Mouse (Mus musculus): ENCODE results near the gene Qpctl. TPM values are rescaled to one million over a fixed set of nuclear protein-coding genes. Genes with fewer than 3 reads are reported as not detected.

The Qpctl gene
- total RNA-seq, 2 experiments from 2014 or later: 3.1 to 4.2 TPM

- peak; percentile 99 for DNase-seq
- intact Hi-C loops (cut with DNase I; ENCODE audit: low total_unique reads): no loop called here
Observed at GRCm38 (mm10) chr7:19131324-19131848, 17.7 kb downstream of the Qpctl start.

DNA sequence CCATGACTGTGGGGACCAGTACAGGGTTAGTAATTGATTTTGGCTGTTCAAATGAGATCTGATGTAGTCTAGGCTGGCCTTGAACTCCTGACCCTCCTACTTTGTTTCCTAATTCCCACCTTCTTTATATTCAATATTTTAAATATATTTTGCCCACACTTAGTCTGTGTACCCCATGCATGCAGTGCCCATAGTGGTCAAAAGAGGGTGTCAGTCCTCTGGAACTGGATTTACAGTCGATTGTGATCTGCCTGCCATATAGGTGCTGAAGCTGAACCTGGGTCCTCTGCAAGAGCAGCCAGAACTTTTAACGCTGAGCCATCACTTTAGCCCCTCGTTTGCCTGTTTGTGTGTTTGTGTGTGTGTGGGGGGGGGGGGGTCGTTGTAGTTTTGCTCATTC lies 18.4 kb downstream of the Qpctl start:
- no peak for DNase-seq
- intact Hi-C loops (cut with DNase I; ENCODE audit: low total_unique reads): no loop called here

DNA sequence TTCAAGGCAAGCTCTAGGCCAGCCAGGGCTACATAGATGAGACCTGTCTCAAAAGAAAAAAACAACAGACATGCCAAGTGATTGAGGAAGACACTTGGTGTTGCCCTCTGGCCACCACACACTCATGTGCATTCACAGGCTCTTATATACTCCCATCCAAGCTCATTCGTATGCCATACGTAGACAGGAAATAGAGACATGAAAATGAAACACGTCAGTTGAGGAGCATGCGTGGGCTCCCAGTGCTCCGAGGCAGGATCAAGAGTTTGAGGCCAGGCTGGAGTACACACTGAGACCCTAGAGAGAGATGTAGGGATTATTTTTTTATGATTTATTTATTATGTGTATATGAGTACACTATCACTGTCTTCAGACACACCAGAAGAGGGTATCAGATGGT lies 19.7 kb downstream of the Qpctl start:
- no peak for DNase-seq
- intact Hi-C loops (cut with DNase I; ENCODE audit: low total_unique reads): no loop called here

GRCm38 (mm10) chr7:19127744-19128143 lies 21.3 kb downstream of the Qpctl start:
- intact Hi-C loops (cut with DNase I; ENCODE audit: low total_unique reads): no loop called here
- DNase-seq: no peak

- intact Hi-C loops (cut with DNase I; ENCODE audit: low total_unique reads): no loop called here
- DNase-seq: no peak
Observed at GRCm38 (mm10) chr7:19124713-19125112, 24.4 kb downstream of the Qpctl start.

GRCm38 (mm10) chr7:19121686-19122085 lies 27.4 kb downstream of the Qpctl start:
- DNase-seq: no peak
- intact Hi-C loops (cut with DNase I; ENCODE audit: low total_unique reads): no loop called here

DNA sequence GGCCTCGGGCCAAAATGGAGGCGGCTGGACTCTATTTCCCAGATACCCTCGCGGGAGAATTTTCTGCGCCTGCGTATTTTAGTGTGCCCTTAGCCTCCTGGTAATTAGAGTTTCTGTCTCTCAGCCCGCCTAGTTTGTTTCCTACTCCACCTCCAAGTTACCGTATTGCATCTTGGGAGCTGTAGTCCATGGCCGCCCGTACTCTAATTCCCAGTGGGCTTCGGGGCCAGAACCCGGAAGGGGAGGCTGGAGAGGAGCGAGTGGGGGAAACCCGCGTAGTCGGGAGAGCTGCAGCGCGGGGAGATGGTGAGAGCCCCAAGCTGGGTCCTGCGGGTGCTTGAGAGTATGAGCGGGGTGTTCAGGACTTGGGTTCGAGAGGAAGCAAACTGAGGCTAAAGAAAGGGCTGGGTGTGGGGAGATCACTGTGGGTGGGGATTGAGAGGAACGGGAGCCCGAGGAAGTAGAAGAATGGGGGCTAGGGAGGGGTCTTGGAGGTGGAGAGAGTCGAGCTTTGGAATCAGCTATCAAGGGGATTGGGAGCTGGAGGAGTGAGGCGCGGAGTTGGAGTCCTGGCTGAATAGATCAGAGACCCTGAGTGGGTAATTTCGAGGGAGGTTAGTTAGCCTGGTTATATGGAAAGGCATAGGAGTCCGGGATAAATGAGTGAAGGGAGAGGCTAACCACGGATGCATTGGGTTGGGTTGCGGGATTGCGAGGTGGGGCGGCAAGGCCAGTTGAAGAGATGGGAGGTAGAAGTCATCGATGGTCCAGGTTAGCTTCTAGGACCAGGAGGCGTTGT lies 29.3 kb downstream of the Qpctl start, which contains the start of gene Fbxo46:
Gene Fbxo46, plus strand, starts transcription at position 229 of the 799 bp plus-strand sequence.
- intact Hi-C loops (cut with DNase I; ENCODE audit: low total_unique reads): no loop called here
- peak; percentile 91 for DNase-seq

- intact Hi-C loops (cut with DNase I; ENCODE audit: low total_unique reads): no loop called here
- DNase-seq: no peak
Observed at GRCm38 (mm10) chr7:19119083-19119482, 30.0 kb downstream of the Qpctl start.

- intact Hi-C loops (cut with DNase I; ENCODE audit: low total_unique reads): no loop called here
- peak; percentile 53 for DNase-seq
Observed at GRCm38 (mm10) chr7:19118028-19118771, 30.9 kb downstream of the Qpctl start, which contains the start of gene Gm4969. Gene Gm4969 (minus strand): TSS chr7:19118368.

DNA sequence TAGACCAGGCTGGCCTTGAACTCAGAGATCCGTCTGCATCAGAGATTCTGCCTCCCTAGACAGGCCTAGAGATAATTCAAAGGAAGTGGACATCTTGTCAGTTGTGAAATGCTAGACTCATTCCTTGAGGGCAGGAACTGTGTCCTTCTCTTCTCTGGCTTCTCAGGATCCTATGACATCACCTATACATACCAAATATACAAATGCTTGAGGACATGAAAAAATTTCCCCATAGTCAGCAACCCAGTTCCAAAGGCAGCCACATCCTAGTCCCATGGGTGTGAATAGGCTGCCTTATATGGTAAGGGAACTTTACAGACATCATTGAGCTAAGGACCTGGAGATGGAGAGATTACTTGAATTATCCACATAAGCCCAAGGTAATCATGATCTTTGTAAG lies 39.5 kb downstream of the Qpctl start:
- DNase-seq: no peak
- intact Hi-C loops (cut with DNase I; ENCODE audit: low total_unique reads): no loop called here

DNA sequence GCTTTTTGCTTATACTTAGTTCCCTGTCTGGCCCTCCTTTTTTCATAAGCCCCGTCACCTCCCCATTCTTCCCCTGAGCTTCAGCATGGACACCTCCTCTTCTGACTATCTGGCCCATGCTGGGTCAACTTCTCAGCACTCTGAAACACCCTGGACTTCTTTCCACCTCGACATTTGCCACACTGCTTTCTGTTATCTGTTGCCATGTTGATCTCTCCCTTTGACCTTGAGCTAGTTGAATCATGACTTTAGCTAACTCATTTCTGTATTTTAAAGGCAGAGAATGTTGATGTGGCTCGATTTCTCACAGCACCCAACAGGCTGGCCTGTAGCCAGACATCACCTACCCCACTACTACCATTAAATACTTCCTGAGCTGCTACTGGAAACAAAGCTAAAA lies 41.7 kb downstream of the Qpctl start:
- DNase-seq: no peak
- intact Hi-C loops (cut with DNase I; ENCODE audit: low total_unique reads): no loop called here

DNA sequence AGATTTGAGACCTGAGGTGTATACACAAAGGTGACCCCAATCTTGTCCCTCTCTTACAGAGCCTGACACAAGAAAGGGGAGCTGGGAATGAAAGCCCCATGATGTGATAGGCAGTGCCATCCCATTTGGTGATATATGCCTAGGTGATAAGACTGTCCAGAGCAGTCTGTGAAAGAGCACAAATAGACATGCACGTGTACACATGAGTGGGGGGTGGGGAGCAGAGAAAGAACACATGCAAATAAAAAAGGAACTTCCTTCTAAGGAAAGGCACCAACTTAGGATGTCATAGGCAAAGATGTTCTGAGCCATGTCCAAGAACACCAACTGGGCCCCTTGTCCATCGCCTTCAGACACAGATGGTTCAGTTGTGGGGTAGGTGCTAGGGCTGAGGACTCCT lies 44.6 kb downstream of the Qpctl start:
- intact Hi-C loops (cut with DNase I; ENCODE audit: low total_unique reads): no loop called here
- no peak for DNase-seq

GRCm38 (mm10) chr7:19103741-19104140 lies 45.4 kb downstream of the Qpctl start:
- intact Hi-C loops (cut with DNase I; ENCODE audit: low total_unique reads): no loop called here
- no peak for DNase-seq

DNA sequence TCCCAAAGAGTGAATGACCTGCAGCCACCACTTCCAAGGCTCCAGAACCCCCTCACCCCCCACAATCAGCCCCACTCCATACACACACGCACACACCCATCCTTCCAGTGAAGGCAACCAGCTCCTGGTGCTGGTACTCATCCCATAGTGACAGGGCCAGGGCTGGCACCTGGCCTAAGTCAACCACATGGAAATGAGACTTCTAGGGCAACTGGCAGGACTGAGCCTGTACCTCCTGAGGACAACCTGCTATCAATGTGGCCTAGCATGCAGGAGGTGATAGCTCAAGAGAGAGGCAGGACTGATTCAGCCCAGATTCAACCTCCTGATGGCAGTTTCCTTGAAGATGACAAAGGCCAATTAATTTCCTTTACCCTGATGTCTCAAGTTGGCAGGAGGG lies 48.8 kb downstream of the Qpctl start:
- DNase-seq: no peak
- intact Hi-C loops (cut with DNase I; ENCODE audit: low total_unique reads): no loop called here

GRCm38 (mm10) chr7:19098811-19099210 lies 50.3 kb downstream of the Qpctl start:
- DNase-seq: no peak

DNA sequence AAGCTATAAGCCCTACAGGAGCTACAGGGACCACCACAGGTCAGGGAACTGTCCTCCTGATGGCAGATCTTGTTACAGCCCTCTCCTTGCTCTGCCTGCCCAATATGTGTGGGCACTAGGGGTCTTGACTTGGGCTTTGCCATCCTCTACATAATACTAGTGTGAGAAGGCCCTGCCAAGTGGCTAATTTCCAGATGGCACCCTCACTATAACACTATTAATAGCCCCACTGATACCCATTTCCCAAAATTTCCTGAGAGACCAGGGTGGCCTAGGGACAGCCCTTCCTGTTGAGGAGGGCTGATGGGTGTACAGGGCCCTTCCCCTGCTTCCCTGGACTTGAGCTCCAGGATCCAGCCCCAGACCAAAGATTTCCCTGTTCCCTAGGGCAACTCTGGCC lies 51.2 kb downstream of the Qpctl start:
- DNase-seq: peak; percentile 11
- intact Hi-C loops (cut with DNase I; ENCODE audit: low total_unique reads): no loop called here

More at GRCm38 (mm10) chr7:19098811-19099210, 50.3 kb downstream of the Qpctl start:
- intact Hi-C loops (cut with DNase I; ENCODE audit: low total_unique reads): no loop called here

- DNase-seq: peak; percentile 6
- intact Hi-C loops (cut with DNase I; ENCODE audit: low total_unique reads): no loop called here
Observed at GRCm38 (mm10) chr7:19097217-19097616, 51.9 kb downstream of the Qpctl start.

- no peak for DNase-seq
- intact Hi-C loops (cut with DNase I; ENCODE audit: low total_unique reads): no loop called here
Observed at GRCm38 (mm10) chr7:19096421-19096976, 52.6 kb downstream of the Qpctl start.

DNA sequence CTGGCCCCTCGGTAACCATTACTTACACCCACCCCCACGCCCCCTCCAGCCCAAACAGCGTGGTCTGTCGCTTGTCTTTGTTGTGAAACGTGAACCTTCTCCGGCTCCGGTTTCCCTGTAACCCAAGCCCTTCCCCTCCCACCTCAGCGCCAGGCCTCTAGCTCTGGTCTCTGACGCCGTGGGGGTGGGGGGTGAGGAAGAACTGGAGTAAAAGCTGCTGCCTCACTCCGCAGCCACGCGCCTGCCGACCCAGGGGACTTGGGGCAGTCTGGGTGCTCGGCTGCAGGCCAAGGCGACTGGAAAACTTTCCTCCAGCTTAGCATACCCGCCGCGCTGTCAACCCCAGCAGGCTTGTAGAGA lies 53.4 kb downstream of the Qpctl start:
- intact Hi-C loops (cut with DNase I; ENCODE audit: low total_unique reads): no loop called here
- DNase-seq: peak; percentile 75

Data from gastrocnemius, postnatal 14 days (tissue).